Mouse (Mus musculus): ENCODE measurements around the gene Utp4. TPM values are rescaled to one million over a fixed set of nuclear protein-coding genes. Genes with fewer than 3 reads are reported as not detected.

Gene Utp4
- total and polyA plus RNA-seq, 3 experiments = 80.6 to 202 (median 156) TPM

- no peak overlapping the region for H3K27ac ChIP-seq (ENCODE audit: insufficient read depth, low read depth)
- H3K4me1 ChIP-seq (ENCODE audit: control insufficient read depth in 1 of 2, insufficient read depth in 2 of 2) = peaks cover 0 to 3% of the 10 kb centered on the region in 2 experiments; a peak in 1 of 4 replicates
- no peak overlapping the region for H3K9ac ChIP-seq (ENCODE audit: insufficient read depth, low read depth)
- peaks cover 0 to 10% of the 10 kb centered on the region in 2 experiments for H3K36me3 ChIP-seq (replicated peaks in 1 of 2; ENCODE audit: control insufficient read depth in 1 of 2, insufficient read depth in 1 of 2, low read length in 1 of 2)
- dilution Hi-C loops (cut with MboI; ENCODE audit: extremely low pct_ligation_motif_present, extremely low pct_unique_long_range_greater_than_20kb, low sequenced_read_pairs) (no loop called here), in situ Hi-C loops (cut with MboI; ENCODE audit: low pct_ligation_motif_present, low pct_unique_long_range_greater_than_20kb, low sequenced_read_pairs) (no loop called here)
- DNase-seq (ENCODE audit: extremely low read depth) = no peak
- no peaks in the 10 kb centered on the region for H3K27me3 ChIP-seq (replicated peaks)
- TF ChIP-seq USF2 (conservative IDR thresholded peaks at IDR 0.05; ENCODE audit: low read depth, low read length) (no peak), EP300 (IDR thresholded peaks at IDR 0.05; ENCODE audit: low read length) (peak; percentile 50), ETS1 (conservative IDR thresholded peaks at IDR 0.05; ENCODE audit: low read depth, low read length) (peak; percentile 43), MAFK (IDR thresholded peaks at IDR 0.05; ENCODE audit: insufficient replicate concordance, low read length) (0 out of 2 replicates have a peak, but pooled peaks have one; percentile 26)
- H3K79me2 ChIP-seq (replicated peaks; ENCODE audit: control insufficient read depth, extremely low read depth, insufficient read depth, poor library complexity, severe bottlenecking) = no peaks in the 10 kb centered on the region
- H3K9me3 ChIP-seq (replicated peaks; ENCODE audit: low read length) = no peaks in the 10 kb centered on the region
- no peak overlapping the region for H3K4me3 ChIP-seq (replicated peaks in 1 of 3; ENCODE audit: low read depth in 2 of 3, low read length in 2 of 3, poor library complexity in 1 of 3)
- H3K4me2 ChIP-seq (ENCODE audit: insufficient read depth, low read depth, poor library complexity, severe bottlenecking) = no peak overlapping the region
Measured at GRCm38 (mm10) chr8:106929155-106929913, 35.9 kb downstream of the Utp4 start.

GRCm38 (mm10) chr8:106929921-106930320, 36.5 kb downstream of the Utp4 start:
- no peaks in the 10 kb centered on the region for H3K79me2 ChIP-seq (replicated peaks; ENCODE audit: control insufficient read depth, extremely low read depth, insufficient read depth, poor library complexity, severe bottlenecking)
- peaks cover 0 to 4% of the 10 kb centered on the region in 2 experiments for H3K36me3 ChIP-seq (replicated peaks in 1 of 2; ENCODE audit: control insufficient read depth in 1 of 2, insufficient read depth in 1 of 2, low read length in 1 of 2)
- TF ChIP-seq UBTF (IDR thresholded peaks at IDR 0.05; ENCODE audit: low read depth, low read length) (no peak), BHLHE40 (IDR thresholded peaks at IDR 0.05; ENCODE audit: low read depth, low read length) (no peak), RAD21 (IDR thresholded peaks at IDR 0.05; ENCODE audit: low read depth, low read length) (no peak), KAT2A (IDR thresholded peaks at IDR 0.05; ENCODE audit: insufficient replicate concordance, low read length) (no peak), CHD2 (IDR thresholded peaks at IDR 0.05; ENCODE audit: low read length) (no peak), POLR2A (IDR thresholded peaks at IDR 0.05; ENCODE audit: low read depth, low read length) (no peak), ZC3H11A (IDR thresholded peaks at IDR 0.05; ENCODE audit: low read depth, low read length) (no peak), MAZ (IDR thresholded peaks at IDR 0.05; ENCODE audit: low read depth, low read length) (no peak), POLR2AphosphoS2 (IDR thresholded peaks at IDR 0.05; ENCODE audit: low read depth, low read length) (no peak), CTCF (conservative IDR thresholded peaks at IDR 0.05 in 1 of 2, IDR thresholded peaks at IDR 0.05 in 1 of 2; ENCODE audit: low read depth in 2 of 2, low read length in 2 of 2) (no peak), MXI1 (IDR thresholded peaks at IDR 0.05; ENCODE audit: low read depth, low read length) (no peak), NELFE (IDR thresholded peaks at IDR 0.05; ENCODE audit: low read depth, low read length) (no peak), USF2 (conservative IDR thresholded peaks at IDR 0.05; ENCODE audit: low read depth, low read length) (no peak), ETS1 (conservative IDR thresholded peaks at IDR 0.05; ENCODE audit: low read depth, low read length) (no peak), MYC (IDR thresholded peaks at IDR 0.05; ENCODE audit: low read depth, low read length) (no peak), ELF1 (IDR thresholded peaks at IDR 0.05; ENCODE audit: low read depth, low read length) (no peak)
- dilution Hi-C loops (cut with MboI; ENCODE audit: extremely low pct_ligation_motif_present, extremely low pct_unique_long_range_greater_than_20kb, low sequenced_read_pairs) = no loop called here
- H3K9me3 ChIP-seq (replicated peaks; ENCODE audit: low read length) = no peaks in the 10 kb centered on the region
- H3K4me1 ChIP-seq (ENCODE audit: control insufficient read depth in 1 of 2, insufficient read depth in 2 of 2) = peaks cover 0 to 3% of the 10 kb centered on the region in 2 experiments; a peak in 1 of 4 replicates
- H3K4me3 ChIP-seq (replicated peaks in 1 of 3; ENCODE audit: low read depth in 2 of 3, low read length in 2 of 3, poor library complexity in 1 of 3) = no peak overlapping the region
- no peaks in the 10 kb centered on the region for H3K27me3 ChIP-seq (replicated peaks)
- DNase-seq (ENCODE audit: extremely low read depth) = no peak
- no peak overlapping the region for H3K4me2 ChIP-seq (ENCODE audit: insufficient read depth, low read depth, poor library complexity, severe bottlenecking)
- H3K27ac ChIP-seq (ENCODE audit: insufficient read depth, low read depth) = no peak overlapping the region
- in situ Hi-C loops (cut with MboI; ENCODE audit: low pct_ligation_motif_present, low pct_unique_long_range_greater_than_20kb, low sequenced_read_pairs) = no loop called here
- H3K9ac ChIP-seq (ENCODE audit: insufficient read depth, low read depth) = no peak overlapping the region

Data from CH12.LX (cell line).